Mouse (Mus musculus) liver (tissue): ENCODE measurements around the gene Sfrp2.

Experiments used
- DNase-seq: peaks from one replicate; pipeline ENCODE4 v3.0.0-alpha.2; 2020; ENCODE audit warnings: mixed read lengths

Sfrp2 gene

DNA sequence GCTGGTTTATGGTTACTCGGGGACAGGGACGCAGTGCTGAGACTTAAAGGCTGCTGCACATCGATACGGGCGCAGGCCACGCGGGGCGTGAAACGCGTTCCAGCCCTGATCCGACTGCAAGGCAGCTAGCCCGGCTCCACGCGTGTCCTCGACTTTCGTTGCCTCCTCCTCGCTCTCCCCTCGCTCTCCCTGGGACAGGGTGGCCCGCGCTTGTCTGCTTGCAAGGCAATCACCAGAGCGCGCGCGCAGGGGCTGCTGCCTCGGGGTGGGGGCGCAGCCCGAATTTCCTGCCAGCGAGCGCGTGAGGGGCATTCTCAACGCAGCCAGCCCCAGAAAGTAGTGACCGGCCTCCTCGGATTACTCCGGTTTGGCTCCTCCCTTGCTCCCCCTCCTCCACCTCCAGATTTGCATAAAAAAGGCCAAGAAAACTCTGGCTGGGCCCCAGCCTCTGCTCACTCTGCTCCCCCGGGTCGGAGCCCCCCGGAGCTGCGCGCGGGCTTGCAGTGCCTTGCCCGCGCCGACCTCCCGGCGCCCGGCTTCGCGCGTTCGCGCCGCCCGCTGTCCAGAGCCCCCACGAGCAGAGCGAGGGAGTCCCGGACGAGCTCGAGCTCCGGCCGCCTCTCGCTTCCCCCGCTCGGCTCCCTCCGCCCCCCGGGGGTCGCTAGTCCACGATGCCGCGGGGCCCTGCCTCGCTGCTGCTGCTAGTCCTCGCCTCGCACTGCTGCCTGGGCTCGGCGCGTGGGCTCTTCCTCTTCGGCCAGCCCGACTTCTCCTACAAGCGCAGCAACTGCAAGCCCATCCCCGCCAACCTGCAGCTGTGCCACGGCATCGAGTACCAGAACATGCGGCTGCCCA is at the start of gene Sfrp2:
TSS of gene Sfrp2 (plus strand) at position 451 of the 855 bp plus-strand sequence.
- DNase-seq: peak; percentile 60

DNA sequence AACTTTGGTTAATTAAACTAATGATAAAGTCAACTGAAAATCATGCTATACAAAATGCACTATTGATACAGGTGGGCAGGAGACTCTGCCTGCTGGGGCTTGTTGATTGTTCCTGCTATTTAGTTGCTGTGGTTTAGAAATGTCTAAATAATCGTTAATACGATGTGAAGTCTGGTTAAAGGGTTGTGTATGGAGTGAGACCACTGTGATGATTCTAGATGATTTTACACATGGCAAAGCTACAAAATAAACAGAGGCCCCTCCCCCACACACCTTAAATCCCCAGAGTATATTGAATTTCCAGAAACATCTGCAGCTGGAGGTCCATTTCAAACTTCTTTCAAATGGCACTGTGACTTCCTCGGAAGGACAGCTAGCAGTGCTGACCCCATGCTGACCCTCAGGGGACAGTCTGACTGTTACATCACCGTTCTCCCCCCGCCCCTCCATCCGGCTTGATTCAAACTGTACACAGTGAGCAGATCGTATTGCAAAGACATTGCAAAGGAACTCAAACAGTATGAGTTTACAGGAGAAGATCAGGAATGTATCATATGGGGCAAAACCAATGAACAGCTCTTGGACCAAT is 48.4 kb upstream of the Sfrp2 start:
- peak; percentile 11 for DNase-seq

DNA sequence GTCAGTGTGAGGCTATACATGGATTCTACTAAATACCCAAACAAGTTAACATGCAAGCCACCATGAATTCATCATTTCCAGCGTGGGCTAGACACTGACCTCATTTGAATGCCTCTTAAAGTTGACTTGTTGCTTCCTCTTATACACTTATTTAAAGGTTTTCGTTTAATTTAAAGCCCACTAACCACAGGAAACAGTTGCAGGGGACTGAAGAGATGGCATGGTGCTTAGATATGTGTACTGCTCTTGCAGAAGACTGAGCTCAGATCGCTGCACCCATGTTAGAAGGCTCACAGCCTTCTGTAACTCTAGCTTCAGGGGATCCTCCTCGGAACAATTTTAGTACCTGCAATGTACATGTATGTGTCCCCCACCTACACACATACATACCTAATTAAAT is 47.5 kb upstream of the Sfrp2 start:
- no peak for DNase-seq

DNA sequence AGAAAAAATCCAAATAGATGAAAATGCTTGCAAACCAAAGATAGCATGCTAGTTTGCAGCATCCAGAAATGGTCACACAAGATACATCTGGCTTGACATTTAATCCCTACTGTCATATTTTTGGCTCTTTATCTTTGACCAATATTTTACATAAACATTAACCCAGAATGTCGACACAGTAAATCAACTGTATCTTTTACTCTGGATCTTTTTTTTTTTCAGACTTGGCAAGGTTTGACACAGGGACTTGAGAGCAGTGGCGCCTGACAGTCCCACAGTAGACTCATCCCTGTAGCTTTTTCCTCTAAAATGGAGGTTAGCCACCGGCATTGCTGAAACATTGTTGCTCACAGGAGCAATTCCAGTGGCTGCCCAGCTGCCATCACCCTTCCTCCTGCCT is 37.9 kb upstream of the Sfrp2 start:
- DNase-seq: no peak

DNA sequence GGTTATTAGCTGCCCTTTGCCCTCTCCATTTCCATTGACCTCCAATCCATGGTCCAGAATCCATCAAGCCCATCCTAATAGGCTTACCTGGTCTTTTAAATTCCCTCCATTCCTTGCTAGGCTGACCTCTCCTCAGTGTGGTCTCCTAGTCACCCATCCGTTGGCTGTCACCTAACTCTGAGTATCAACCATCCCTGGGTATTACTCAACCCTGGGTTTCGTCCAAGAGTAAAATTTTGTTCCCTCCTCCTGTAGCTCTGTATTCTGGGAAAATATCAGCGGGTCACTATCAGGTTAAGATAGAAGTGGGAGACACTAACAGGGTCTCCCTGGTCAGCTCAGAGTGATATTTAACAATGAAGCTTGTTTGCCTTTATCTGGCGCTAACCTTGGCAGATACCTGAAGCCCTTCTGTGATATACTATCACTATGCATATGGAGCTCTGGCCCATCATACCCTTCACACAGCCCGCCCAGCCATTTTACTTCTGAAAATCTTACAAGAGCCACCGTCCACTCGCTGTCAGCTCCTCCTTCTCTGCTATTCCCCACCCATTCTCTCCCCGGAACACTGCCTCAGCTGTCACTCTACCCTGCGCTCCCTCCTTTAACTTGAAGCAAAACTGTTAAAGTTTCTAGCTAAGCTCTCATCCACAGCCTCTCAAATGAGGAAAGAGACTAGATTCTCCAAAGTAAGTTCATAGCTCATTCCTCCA is 37.3 kb upstream of the Sfrp2 start:
- no peak for DNase-seq

DNA sequence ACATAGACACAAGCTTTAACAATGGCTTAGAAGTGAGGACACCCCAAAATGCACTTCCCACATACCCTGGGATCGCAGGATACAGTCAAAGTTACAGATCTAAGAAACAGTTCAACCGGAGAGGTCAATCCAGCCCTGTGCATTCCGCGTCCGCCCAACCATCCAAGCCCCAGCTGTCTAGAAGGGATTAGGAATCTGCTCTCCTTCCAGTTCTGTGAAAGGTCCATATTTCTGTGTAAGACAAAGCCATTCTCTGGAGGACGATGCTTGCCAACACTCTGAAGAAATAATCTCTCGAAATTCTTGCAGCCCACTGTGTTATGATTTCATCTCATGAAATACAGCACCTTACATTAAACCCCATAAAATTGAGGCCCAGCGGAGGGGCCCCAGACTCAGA is 32.1 kb upstream of the Sfrp2 start:
- no peak for DNase-seq

DNA sequence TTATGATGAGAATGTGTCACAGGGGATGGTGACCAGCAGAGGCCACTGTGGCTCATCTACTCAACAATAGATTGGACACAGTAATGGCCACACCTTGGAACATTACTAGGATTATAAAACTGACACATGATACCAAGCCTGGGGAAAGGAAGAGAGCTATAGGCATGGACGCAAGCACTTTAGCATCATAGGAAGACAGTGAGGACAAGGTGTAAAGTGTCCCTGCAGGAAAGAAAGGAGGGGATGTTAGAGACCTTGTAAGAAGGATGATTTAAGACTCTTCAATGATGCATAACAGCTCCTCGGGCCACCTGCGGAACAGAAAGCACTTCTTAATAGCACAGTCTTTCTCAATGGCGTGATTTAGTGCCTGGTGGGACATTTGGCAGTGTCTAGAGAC is 29.1 kb upstream of the Sfrp2 start:
- DNase-seq: no peak

DNA sequence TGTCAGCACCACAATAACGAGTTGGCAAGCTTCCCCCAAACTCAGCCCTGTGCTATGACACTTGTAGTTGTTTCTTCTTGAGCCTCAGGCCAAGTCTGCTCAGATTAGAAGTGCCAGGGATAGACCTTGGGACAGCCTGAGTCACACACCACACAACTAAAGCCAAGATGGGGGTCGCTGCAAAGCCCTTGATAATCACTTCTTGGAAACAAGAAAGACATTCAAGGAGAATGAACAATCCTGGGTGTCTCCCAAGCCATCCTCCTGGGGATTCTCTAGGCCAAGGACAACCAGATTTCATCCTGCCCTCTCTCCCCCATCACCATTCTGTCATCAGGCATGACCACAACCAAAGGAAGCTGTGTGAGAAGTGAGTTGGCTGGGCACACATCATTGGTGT is 25.9 kb upstream of the Sfrp2 start:
- no peak for DNase-seq

DNA sequence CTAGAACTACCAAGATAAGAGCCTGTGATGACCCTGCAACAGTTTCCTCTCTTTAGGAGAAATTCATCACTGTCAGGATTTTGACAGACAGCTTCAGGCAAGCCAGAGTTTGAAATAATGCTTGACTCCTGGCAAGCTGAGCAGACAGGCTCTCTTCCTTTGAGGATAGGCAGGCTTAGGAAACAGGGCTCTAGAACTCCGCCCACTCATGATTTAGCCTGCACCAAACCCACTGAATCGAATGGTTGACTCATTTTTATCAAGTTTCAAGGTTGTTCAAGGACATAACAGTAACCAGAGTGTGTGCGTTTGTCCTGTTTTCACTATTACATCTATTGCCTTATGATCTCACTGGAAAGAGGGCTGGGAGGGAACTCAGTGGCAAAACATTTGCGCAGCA is 18.8 kb upstream of the Sfrp2 start:
- no peak for DNase-seq

DNA sequence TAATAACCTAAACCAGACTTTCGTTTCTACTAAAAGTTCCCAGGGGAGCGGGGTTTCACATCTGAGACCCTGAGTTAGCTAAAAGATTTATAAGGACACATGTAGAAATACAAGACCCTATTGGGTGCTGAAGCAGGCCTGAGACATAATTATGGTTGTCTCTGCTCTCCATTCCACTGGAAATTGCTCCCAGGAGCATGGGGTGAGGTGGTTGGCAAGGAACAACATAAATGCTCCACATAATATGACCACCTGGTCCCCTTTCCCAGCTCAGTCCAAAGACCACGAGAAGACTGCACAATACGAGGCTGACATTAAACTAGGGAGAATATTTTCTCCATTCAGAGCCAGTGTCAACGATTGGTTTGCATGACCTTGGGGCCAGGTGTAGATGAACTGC is 18.2 kb upstream of the Sfrp2 start:
- DNase-seq: no peak

DNA sequence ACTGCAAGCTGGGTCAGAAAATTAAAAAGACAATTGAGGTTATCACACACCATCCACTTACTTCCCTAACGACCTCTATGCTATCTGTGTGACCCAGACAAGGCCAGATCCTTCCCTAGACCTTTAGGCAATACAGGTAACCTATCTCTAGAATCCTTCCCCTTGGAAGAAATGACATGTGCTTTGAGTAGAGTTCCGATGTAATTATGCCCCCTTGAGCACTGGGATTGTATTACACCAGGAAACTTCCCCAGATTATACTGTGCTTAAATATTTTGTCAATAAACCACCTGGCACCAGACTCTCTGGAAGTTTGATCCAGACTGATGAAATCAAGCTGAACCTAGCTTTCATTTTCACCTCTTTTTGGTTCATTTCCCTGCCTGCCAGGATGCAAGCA is 14.5 kb upstream of the Sfrp2 start:
- DNase-seq: no peak

DNA sequence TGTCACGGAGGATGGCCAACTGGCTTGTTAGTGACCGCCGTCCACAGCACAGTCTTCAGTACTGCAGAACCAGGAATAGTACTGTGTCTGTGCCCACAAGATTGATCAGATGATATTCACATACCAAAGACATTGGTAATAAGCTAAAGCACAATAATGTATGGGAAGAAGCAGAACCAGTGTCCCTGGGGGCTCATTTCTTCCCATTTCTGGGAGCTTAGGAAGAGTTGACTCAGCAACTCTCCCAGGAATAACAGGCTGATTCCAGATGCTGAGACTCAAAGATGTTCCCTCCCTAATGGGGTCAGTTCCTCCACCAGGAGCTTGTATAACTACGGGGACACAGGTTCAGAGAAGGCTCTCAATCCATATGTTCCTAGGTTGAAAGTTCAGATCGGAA is 13.9 kb upstream of the Sfrp2 start:
- DNase-seq: no peak

DNA sequence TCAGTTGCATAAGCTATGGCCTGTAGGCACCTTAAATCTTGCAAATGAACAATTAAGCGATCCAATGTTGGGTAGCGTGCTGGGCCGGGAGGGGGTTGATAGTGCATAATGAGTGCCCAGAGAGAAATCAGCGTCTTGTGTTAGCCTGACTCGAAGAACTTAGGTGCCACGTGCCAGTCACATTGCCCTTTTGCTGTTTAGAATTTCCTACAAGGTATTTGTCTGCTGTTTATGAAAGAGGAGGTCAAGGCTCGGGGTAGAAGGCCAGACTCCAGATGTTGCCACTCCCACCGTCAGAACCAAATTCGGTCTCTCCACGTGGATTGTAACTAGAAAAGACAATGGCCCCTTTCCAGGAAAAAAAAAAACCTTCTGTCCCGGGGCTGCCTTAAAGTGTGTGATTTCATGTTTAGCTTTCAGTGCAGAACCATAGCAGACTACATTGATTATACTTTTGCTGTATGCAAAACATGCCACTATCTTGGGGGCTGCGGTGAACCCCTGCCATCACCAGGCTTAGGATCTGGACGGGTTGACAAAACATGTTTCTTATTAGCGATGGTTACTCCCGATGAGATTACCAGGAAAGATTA is 11.0 kb upstream of the Sfrp2 start:
- no peak for DNase-seq

DNA sequence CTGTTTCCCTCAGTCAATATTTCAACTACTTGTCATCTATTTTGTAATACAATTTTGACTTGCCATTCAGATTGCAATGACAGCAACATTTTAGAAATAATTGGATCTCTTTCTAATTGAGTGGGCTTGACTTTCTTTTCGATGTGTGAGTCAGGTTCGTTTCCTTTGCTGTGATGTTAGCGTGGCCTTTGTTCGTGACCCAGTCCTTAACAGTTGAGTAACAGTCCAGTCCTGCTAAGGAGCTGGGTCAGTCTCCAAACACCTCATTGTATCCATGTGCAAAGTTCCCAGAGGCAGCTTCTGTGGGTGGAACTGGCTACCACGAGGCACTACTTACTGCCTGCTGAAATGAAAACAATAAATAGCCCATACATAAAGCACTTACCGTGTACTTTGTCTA is 10.5 kb upstream of the Sfrp2 start:
- DNase-seq: no peak

DNA sequence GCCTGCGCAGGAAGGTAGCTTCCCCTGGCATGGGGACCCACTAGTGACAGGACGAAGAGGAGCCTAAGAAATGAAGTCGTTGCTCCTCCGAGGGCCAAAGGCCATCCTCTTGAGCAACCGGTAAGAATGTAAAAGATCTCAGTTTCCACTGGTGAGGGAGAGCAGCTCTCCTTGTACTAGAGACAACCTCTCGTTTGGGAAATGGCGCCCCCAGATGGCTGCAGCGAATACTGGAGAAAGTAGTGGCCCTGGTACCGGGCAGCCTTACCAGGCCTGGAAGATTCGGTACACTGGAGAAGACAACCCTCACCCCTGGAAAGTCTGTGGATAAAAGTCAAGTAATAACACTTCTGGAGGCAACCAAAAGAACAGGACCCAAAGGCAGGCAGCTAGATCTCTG is 3.8 kb upstream of the Sfrp2 start:
- DNase-seq: no peak

DNA sequence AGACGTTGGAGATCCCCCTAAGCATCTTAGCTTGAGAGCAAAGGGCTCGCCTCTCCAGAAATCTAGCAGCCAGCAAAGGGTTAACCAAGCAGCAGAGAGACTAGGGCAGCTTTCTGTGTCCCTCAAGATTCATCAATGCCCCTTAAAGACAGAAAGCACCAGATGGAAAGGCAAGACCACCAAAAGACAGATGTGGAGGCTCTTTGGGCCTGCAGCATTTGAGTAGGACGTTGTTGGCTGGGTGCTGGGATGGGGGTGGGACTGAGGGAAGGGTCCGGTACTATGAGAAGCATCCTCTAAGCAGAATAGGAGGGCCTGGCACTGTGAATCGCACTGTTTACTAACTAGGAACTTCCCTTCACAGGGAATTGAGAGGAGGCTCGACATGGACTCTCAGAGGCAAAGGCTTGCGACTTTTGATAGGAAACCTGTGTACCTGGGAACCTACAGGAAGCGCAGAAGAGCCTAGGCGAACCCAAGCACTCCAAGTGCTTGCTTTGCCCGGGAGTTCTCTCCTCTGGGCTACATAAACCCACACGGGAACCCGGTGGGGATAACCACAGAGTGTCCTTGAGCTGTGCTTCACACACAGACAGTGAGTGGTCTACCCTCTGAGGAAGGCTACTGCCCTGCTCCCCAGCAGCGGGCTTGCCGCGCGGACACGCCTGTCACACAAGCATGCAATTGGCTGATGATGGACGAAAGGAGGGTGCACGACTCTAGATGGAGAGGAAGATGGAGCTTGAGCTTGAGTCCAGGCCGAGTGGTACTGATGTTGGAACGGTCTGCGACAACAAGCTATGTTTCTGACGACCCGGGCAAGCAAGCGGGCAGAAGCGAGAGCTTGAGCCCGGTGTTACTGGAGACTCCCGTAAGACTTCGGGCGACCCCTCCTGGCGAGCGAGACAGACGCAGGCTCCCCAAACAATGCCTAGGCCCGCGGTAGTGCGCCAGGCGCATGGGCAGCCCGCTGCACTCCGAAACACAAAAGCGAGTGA is 2.3 kb upstream of the Sfrp2 start:
- peak; percentile 73 for DNase-seq

DNA sequence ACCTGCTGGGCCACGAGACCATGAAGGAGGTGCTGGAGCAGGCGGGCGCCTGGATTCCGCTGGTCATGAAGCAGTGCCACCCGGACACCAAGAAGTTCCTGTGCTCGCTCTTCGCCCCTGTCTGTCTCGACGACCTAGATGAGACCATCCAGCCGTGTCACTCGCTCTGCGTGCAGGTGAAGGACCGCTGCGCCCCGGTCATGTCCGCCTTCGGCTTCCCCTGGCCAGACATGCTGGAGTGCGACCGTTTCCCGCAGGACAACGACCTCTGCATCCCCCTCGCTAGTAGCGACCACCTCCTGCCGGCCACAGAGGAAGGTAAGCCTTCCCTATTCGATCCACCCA is 577 bp downstream of the Sfrp2 start:
- DNase-seq: no peak

DNA sequence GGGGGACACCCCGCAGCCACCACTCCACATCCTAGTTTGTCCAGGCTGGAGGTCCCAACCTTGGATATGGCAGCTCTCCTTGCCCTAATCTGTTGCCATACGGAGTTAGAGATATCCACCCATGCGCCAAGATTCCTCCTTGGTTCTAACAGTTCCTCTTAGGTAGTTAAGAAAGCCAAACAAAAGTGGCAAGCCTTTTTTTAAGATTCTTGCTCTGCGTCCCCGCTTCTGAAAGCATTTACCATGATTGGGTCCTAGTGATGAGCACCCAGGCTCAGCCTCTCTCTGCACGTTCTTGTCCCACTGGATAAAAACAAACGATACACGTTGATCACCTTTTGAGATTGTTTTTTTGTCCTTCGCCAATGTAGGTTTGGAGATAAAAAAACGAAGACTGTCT is 1.0 kb downstream of the Sfrp2 start:
- no peak for DNase-seq

DNA sequence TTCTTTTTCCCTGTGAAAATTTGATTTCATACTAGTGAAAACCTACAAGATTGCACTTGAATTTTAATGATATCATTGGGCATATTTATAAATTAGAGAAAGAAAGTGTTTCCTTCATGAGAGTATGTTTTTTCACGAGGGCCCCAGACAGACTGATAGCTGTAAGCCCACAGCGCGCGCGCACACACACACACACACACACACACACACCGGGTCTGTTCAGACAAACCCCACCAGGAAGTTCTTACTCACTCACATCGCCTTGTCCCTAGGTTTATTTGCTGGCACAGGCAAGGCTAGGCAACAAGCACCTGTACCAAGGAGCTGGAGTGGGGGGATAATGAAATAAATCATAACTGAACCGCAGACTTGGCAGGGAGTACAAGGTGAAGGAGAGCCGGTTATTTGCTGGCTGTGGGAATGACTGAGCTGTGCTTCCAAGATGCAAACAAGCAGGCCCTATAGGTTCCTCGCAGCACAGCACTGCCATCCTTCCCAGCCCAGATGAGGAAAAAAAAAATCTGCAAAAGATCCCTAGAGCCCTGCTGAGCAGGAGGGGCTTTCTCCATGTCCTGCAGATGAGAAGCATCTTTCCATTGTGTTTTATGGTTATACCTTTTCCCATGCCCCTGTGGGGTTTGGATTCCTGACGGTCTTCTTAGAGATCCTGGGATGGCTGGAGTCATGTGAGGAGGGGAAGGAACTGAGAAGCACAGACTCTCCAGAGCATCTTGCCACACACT is 2.3 kb downstream of the Sfrp2 start:
- DNase-seq: no peak

DNA sequence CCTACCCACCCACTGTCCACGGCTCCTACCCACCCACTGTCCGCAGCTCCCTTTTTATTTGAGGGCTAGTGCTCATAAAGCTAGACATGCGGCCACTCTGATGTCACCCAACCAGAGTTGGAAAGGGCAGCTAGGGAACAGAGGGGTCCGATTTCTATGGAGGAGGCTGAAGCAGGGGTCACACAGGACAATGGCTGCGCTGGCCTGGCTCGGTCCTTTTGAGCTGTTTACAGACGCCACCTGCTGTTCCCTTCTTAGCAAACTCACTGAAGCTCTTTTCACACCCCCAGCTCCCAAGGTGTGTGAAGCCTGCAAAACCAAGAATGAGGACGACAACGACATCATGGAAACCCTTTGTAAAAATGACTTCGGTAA is 2.9 kb downstream of the Sfrp2 start:
- no peak for DNase-seq

DNA sequence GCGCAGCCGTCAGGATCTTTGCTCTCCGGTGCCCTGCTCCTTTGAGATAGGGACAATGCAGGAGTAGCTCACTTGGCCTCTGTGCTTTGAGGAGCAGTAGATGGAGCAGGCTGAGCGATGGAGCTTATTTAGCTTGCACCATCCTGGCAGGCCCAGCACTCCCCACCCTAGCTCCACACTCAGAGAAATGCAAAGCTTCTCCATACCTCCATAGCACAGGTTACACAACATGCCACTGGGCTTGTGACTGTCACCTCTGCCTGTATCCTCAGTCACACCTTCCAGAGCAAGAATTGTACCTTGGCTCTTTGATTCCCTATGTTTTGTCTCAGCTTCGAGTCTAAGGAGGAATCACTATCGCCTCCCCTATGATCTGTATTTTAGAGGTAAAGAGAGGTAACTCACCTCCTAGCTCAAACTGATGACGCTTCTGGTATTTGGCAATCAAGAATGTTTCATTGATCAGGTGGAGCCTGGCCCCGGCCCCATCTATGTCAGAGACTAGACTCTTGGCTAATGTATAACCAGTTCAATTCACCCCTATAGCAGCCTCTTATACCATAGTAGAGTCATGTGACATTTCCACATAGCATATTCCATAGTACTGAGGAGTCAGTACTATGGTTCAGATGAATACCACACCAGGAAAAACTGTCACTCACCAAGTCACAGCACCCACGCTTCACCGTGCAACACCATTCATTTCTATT is 5.2 kb downstream of the Sfrp2 start:
- DNase-seq: no peak
